Mouse (Mus musculus) hematopoietic multipotent progenitor cell, adult 10-12 weeks (in vitro differentiated cells): ENCODE data around the gene Vat1l. TPM values are rescaled to one million over a fixed set of nuclear protein-coding genes. Genes with fewer than 3 reads are reported as not detected.

Source experiments
- polyA plus RNA-seq: library from polyadenylated mRNA; stranded (reverse); fragments of >175 nt; gene quantifications from 2 replicates; pipeline ENCODE4 v1.2.3, GENCODE M21; 2012; ENCODE audit warnings: low replicate concordance

Vat1l gene
- not detected in 2 replicates for polyA plus RNA-seq

DNA sequence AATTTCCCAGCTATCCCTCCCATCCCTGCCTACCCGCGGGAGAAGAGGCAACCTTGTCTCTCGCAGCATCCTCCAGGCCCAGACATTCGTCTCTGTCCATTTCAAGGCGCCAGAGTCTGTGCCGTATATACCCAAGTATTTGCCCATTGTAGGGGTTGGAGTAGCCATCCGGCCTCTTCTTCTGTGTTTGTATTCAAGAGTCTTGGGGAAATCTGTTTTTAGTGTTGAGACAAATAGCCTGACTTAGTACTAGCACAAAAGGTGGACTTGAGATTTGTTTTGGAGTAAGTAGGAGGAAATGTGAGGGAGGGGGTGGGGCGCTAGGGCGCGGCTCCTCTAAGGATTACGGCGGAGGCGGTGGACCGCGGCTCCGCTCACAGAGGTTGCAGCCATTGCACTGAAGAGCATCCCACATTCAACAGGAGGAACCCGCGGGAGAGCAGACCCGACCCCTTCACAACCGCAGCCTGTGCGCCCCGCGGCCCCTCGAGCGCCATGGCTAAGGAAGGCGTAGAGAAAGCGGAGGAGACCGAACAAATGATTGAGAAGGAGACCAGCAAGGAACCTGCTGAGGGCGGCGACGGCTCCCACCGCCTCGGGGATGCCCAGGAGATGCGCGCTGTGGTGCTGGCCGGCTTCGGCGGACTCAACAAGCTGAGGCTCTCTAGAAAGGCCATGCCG lies at the start of gene Vat1l:
Gene Vat1l (plus strand): TSS at position 392 of the 681 bp plus-strand sequence.

DNA sequence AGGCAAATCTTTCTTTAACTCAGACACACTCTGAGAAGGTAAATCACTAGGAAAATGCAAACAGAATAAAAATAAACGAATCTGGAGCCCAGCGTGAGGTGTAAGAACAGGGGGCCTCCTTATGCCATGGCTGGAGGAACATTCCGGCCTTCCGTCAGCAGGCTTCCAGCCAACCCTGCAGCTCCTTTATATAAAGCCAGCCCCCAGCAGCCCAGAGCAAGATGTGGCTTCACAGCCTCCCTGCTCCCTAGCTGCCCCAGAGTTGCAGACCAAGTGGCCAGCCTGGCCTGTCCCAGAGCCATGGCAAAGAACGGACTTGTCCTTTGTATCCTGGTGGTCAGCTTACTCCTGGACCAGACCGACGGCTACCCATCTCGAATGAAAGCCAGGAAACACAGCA lies 212.4 kb downstream of the Vat1l start, which contains the start of gene Clec3a:
Gene Clec3a (plus strand): TSS at position 301 of the 400 bp plus-strand sequence.

Other genes with a start within 250 kb of the Vat1l start
- gene Nudt7, start 72.1 kb upstream of the Vat1l start, polyA plus RNA-seq, result 2.4 and 3.5 TPM in 2 replicates
- not detected in 2 replicates for gene Clec3a, start 212.5 kb downstream of the Vat1l start, polyA plus RNA-seq
- gene Wwox, start 234.0 kb downstream of the Vat1l start, polyA plus RNA-seq, result 2.5 and 4.2 TPM in 2 replicates